Mouse (Mus musculus) stomach, postnatal 0 days (tissue): Measurements from ENCODE around the gene Lhx2. TPM values are rescaled to one million over a fixed set of nuclear protein-coding genes. Genes with fewer than 3 reads are reported as not detected.

Source experiments
- ATAC-seq: fragments of 200-750 bp; cut with Nextera tagmentation; 2 replicates; pipeline ENCODE4 v1.8.0; 2017; ENCODE audit not compliant: low FRiP score, low TSS enrichment
- DNase-seq: peaks from one replicate; pipeline ENCODE4 v3.0.0-alpha.2; 2016; ENCODE audit warnings: low spot score
- H3K27ac ChIP-seq: fragments of 300-500 bp; sonication (generic); replicated peaks from 2 replicates; pipeline ENCODE4 v1.5.1; 2014; ENCODE audit warnings: mild to moderate bottlenecking, control low read depth
- H3K27me3 ChIP-seq: fragments of 300-500 bp; sonication (generic); 2 replicates; pipeline ENCODE4 v1.6.1; 2014; ENCODE audit warnings: low read length; ENCODE audit not compliant: control insufficient read depth, insufficient read depth
- H3K36me3 ChIP-seq: fragments of 300-500 bp; sonication (generic); 2 replicates; pipeline ENCODE4 v1.6.1; 2014; ENCODE audit warnings: low read length, mixed read lengths; ENCODE audit not compliant: control insufficient read depth, insufficient read depth
- H3K4me1 ChIP-seq: fragments of 300-500 bp; sonication (generic); replicated peaks from 2 replicates; pipeline ENCODE4 v1.6.1; 2014; ENCODE audit warnings: antibody characterized with exemption; ENCODE audit not compliant: control insufficient read depth, insufficient read depth
- H3K4me2 ChIP-seq: fragments of 300-500 bp; sonication (generic); replicated peaks from 2 replicates; pipeline ENCODE4 v1.6.1; 2014; ENCODE audit warnings: low read depth, mild to moderate bottlenecking, control low read depth, moderate library complexity
- H3K4me3 ChIP-seq: fragments of 300-500 bp; sonication (generic); 2 replicates; pipeline ENCODE4 v1.5.1; 2014; ENCODE audit warnings: low read depth, low read length, control low read depth
- H3K9ac ChIP-seq: fragments of 300-500 bp; sonication (generic); 2 replicates; pipeline ENCODE4 v1.6.1; 2014; ENCODE audit warnings: mild to moderate bottlenecking, low read length, control low read depth, mixed read lengths
- H3K9me3 ChIP-seq: fragments of 300-500 bp; sonication (generic); 2 replicates; pipeline ENCODE4 v1.6.1; 2016; ENCODE audit warnings: low read length; ENCODE audit not compliant: control insufficient read depth
- CTCF ChIP-seq: IDR thresholded peaks from 2 replicates; pipeline ENCODE4 v1.5.1; 2016; ENCODE audit warnings: antibody characterized with exemption, low read depth, mild to moderate bottlenecking, moderate library complexity
- EP300 ChIP-seq: optimal IDR thresholded peaks from 2 replicates; pipeline ENCODE3; 2016; ENCODE audit warnings: antibody characterized with exemption
- WGBS: fragments of 180-500 bp; shearing (Covaris S2); extraction: QIAGEN DNeasy Blood & Tissue Kit; methylation state at CpG from one replicate; pipeline ENCODE4 v1.1.7; 2014; 5-methylcytosine and 5-hydroxymethylcytosine counted together
- polyA plus RNA-seq: library from polyadenylated mRNA; unstranded; fragments of >200 nt; fragmentation: Nextera tagmentation; extraction: Ambion mirVana; gene quantifications from 2 replicates; pipeline ENCODE4 v1.2.1, GENCODE M21; 2015

The Lhx2 gene
- polyA plus RNA-seq, 1 experiment from 2014 or later = not detected

- H3K9me3 ChIP-seq = no peaks in the 10 kb centered on the region
- H3K36me3 ChIP-seq = no peaks in the 10 kb centered on the region
- TF ChIP-seq EP300 (no peak), CTCF (no peak)
- no peak overlapping the region for H3K4me2 ChIP-seq
- H3K4me3 ChIP-seq = 0 out of 2 replicates have a peak overlapping the region, but pooled peaks have one; percentile 10
- ATAC-seq = no peak
- no peak overlapping the region for H3K9ac ChIP-seq
- H3K27ac ChIP-seq = no peak overlapping the region
- DNase-seq = no peak
- peaks cover 3% of the 10 kb centered on the region; the same call in 1 of the 2 replicates for H3K4me1 ChIP-seq
- H3K27me3 ChIP-seq = peaks cover 34% of the 10 kb centered on the region; the same call in 1 of the 2 replicates
- WGBS = 6% methylated on average over 17 of the region's 17 CpGs
These were observed 2.5 kb upstream of the Lhx2 start for GRCm38 (mm10) chr2:38336606-38337005.

- Histone ChIP-seq H3K4me2 (no peak overlapping the region), H3K4me3 (0 out of 2 replicates have a peak overlapping the region, but pooled peaks have one; percentile 10), H3K27me3 (peaks cover 34% of the 10 kb centered on the region; the same call in 1 of the 2 replicates), H3K9ac (no peak overlapping the region), H3K36me3 (no peaks in the 10 kb centered on the region), H3K9me3 (no peaks in the 10 kb centered on the region), H3K4me1 (peaks cover 3% of the 10 kb centered on the region; the same call in 1 of the 2 replicates), H3K27ac (no peak overlapping the region)
- no peak for DNase-seq
- ATAC-seq = no peak
- 9% methylated on average over 6 of the region's 6 CpGs for WGBS
- TF ChIP-seq CTCF (no peak), EP300 (no peak)
These were observed 1.9 kb upstream of the Lhx2 start for GRCm38 (mm10) chr2:38337091-38337640.

GRCm38 (mm10) chr2:38337681-38338080, 1.4 kb upstream of the Lhx2 start:
- Histone ChIP-seq H3K4me2 (no peak overlapping the region), H3K27ac (no peak overlapping the region), H3K36me3 (no peaks in the 10 kb centered on the region), H3K9ac (no peak overlapping the region), H3K9me3 (no peaks in the 10 kb centered on the region), H3K4me3 (no peak overlapping the region), H3K4me1 (peaks cover 3% of the 10 kb centered on the region; the same call in 1 of the 2 replicates), H3K27me3 (peaks cover 34% of the 10 kb centered on the region; the same call in 1 of the 2 replicates)
- ATAC-seq (no peak), DNase-seq (no peak)
- TF ChIP-seq CTCF = no peak
- TF ChIP-seq EP300 = no peak
- WGBS = 34% methylated on average over 5 of the region's 5 CpGs

GRCm38 (mm10) chr2:38338348-38338932, 641 bp upstream of the Lhx2 start:
- no peak overlapping the region for H3K9ac ChIP-seq
- no peak for TF ChIP-seq EP300
- no peak for TF ChIP-seq CTCF
- no peaks in the 10 kb centered on the region for H3K36me3 ChIP-seq
- H3K27ac ChIP-seq = no peak overlapping the region
- peaks cover 37% of the 10 kb centered on the region; the same call in 1 of the 2 replicates for H3K27me3 ChIP-seq
- ATAC-seq = no peak; the same call in 1 of the 2 replicates
- 10% methylated on average over 5 of the region's 5 CpGs for WGBS
- H3K4me3 ChIP-seq = peak overlapping the region; percentile 47
- peak overlapping the region; percentile 78; the same call in 1 of the 2 replicates for H3K4me2 ChIP-seq
- H3K9me3 ChIP-seq = no peaks in the 10 kb centered on the region
- DNase-seq = no peak
- peaks cover 3% of the 10 kb centered on the region; the same call in 1 of the 2 replicates for H3K4me1 ChIP-seq

- WGBS = 3% methylated on average over 9 of the region's 9 CpGs
These were observed 987 bp downstream of the Lhx2 start for GRCm38 (mm10) chr2:38339910-38340625.

More at GRCm38 (mm10) chr2:38339910-38340625, 987 bp downstream of the Lhx2 start:
- Histone ChIP-seq H3K9me3 (no peaks in the 10 kb centered on the region), H3K9ac (no peak overlapping the region), H3K4me1 (peaks cover 3% of the 10 kb centered on the region; the same call in 1 of the 2 replicates), H3K4me2 (peak overlapping the region; percentile 78), H3K27ac (no peak overlapping the region), H3K27me3 (peaks cover 37% of the 10 kb centered on the region; the same call in 1 of the 2 replicates), H3K4me3 (peak overlapping the region; percentile 47), H3K36me3 (no peaks in the 10 kb centered on the region)
- DNase-seq (no peak), ATAC-seq (no peak)
- no peak for TF ChIP-seq CTCF
- TF ChIP-seq EP300 = no peak
